Mouse (Mus musculus) liver, postnatal 0 days (tissue): ENCODE data around the gene Sf3b2.

Experiments used
- CTCF ChIP-seq: sonication (generic); IDR thresholded peaks from 2 replicates; pipeline ENCODE4 v1.5.1; 2016; ENCODE audit warnings: antibody characterized with exemption, low read depth
- EP300 ChIP-seq: IDR thresholded peaks from 2 replicates; pipeline ENCODE4 v1.6.1; 2016; ENCODE audit warnings: antibody characterized with exemption, low read depth, mild to moderate bottlenecking

DNA sequence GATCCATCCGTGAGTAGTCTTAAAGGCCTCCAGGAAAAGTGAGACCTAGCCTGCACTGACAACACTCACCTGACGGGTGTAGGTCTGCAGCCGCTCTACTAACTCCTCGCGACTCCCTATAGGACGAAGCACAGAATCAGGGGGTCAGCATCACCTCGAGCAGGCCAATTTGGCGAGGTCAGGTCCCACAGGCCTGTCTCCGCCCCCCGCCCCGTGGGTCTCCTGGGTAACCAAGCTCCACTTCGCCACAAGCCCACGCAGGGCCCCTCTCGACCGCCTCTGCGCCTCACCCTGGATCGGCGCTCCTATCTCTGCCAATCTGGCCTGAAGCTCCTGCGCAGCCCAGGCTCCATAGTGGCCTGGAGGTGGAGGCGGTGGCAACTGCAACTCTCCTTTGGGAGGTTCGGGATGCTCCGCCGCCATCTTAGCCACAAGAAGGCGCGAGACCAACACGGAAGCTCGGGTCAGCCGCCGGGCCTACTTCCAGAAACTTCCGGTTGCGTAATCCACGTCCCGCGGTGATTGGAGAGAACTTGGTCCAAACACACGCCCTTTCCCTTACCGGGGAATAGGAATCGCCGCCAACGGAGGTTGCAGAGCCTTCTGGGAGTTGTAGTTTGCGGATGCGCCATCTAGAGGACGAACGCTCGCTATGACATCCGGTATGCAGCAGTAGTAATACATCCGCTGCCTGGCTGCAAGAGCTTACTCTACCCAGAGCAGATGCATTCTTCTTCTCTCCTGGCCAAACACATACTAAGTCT is at the start of gene Sf3b2:
- TF ChIP-seq EP300: peak; percentile 77; the same call in 1 of the 2 replicates
- peak; percentile 94 for TF ChIP-seq CTCF
